Mouse (Mus musculus): ENCODE measurements around the gene Dscaml1. TPM values are rescaled to one million over a fixed set of nuclear protein-coding genes. Genes with fewer than 3 reads are reported as not detected.
A peak's percentile ranks its signal among the peaks of the same experiment; 100 is the strongest.

Dscaml1 gene
- polyA plus RNA-seq, 1 experiment from 2014 or later, result 13.8 TPM

DNA sequence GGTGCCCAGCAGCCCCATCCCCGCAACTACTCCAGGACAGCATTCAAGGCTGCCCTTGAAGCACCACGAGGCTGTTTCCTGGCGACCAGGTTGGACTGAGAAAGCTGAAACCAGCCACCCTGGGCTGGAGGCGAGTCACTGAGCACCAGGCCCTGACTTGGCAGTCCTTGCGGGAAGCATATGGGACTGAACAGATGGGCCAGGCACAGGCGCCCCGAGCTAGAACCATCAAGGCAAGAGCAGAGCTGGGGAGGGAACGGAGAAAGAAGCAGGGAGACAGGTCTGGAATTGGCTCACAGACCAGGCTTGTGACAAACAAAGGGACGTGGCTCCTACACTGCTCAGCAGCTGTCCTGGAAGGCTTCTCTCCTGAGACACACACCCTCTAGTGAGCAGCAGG, 165.9 kb downstream of the Dscaml1 start:
- Histone ChIP-seq H3K4me1 (replicated peaks) (no peaks in the 10 kb centered on the region; the same call in 1 of the 2 replicates), H3K9me3 (no peaks in the 10 kb centered on the region), H3K4me2 (no peak overlapping the region), H3K27me3 (no peaks in the 10 kb centered on the region), H3K27ac (replicated peaks) (peak overlapping the region; percentile 68), H3K36me3 (no peaks in the 10 kb centered on the region), H3K4me3 (no peak overlapping the region), H3K9ac (no peak overlapping the region)
- WGBS, result 60% methylated on average over 9 of the region's 9 CpGs
- ATAC-seq (ENCODE audit: low FRiP score, low read depth), result no peak

DNA sequence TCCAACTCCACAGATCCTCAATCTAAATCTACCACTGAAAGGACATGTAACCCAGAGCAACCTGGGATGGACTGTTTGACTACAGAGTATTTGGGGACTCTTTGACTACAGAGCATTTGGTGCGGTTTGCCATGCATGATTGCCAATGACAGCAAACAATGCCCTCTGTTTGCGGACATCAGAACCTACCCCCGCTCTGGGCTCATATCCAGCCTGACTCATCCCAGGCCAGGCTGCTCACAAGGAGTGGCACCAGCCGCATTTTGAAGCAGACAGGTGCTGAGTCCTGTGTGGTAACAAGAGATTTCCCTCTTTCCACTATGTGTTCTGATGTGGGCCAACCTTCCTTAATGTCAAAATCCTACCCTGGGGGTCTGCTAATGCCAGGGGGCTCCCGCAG, 171.7 kb downstream of the Dscaml1 start:
- Histone ChIP-seq H3K9me3 (no peaks in the 10 kb centered on the region), H3K27me3 (no peaks in the 10 kb centered on the region), H3K4me1 (replicated peaks) (peaks cover 11% of the 10 kb centered on the region), H3K9ac (no peak overlapping the region), H3K36me3 (no peaks in the 10 kb centered on the region), H3K27ac (replicated peaks) (no peak overlapping the region), H3K4me3 (no peak overlapping the region), H3K4me2 (no peak overlapping the region)
- 48% methylated on average over 5 of the region's 5 CpGs for WGBS
- no peak for ATAC-seq (ENCODE audit: low FRiP score, low read depth)

DNA sequence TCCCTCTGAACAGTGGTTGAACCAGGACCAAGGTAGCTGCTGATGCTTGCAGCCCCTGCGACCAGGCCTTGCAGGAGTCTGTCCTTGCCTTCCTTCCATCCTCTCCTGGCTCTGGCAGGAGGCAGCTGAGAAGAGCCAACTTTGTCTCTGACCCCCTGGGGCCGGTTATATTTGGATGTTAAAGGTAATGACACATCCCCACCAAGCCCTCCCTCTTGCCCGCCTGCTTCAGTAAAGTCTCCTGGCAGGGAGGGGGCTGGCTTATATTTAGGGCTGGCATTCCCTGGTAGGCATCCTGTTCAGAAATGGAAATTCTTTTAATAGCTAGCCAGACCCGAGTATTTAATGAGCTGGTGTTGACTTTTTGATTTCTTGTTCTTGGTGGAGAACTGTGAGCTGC, 172.9 kb downstream of the Dscaml1 start:
- WGBS, result 64% methylated on average over 4 of the region's 4 CpGs
- H3K9ac ChIP-seq, result no peak overlapping the region
- H3K4me1 ChIP-seq (replicated peaks), result peaks cover 11% of the 10 kb centered on the region
- H3K4me3 ChIP-seq, result no peak overlapping the region
- ATAC-seq (ENCODE audit: low FRiP score, low read depth), result no peak
- H3K9me3 ChIP-seq, result no peaks in the 10 kb centered on the region
- no peak overlapping the region for H3K4me2 ChIP-seq
- no peaks in the 10 kb centered on the region for H3K27me3 ChIP-seq
- H3K36me3 ChIP-seq, result no peaks in the 10 kb centered on the region
- H3K27ac ChIP-seq (replicated peaks), result no peak overlapping the region

DNA sequence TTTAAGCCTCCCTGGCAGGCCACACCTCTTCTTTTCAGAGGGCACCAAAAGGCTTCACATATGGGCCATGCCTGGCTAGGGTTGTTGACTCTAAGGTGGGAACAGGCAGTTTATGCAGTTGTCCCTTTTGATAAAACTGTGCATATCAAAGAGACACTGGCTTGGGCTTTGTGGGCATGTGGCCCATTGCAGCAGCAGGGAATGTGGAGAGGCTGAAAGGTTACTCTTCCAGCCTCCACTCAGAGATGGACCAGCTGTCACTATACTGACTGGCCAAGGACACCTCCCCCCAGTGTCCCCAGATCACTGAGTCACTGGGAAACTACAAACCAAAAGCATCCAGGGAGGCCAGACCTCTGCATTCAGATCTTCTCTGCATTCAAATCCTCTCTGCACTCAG, 180.9 kb downstream of the Dscaml1 start:
- ATAC-seq (ENCODE audit: low FRiP score, low read depth), result no peak
- no peaks in the 10 kb centered on the region for H3K27me3 ChIP-seq
- no peaks in the 10 kb centered on the region for H3K36me3 ChIP-seq
- peaks cover 38% of the 10 kb centered on the region for H3K4me1 ChIP-seq (replicated peaks)
- no peaks in the 10 kb centered on the region for H3K9me3 ChIP-seq
- H3K4me3 ChIP-seq, result no peak overlapping the region
- H3K4me2 ChIP-seq, result no peak overlapping the region
- H3K27ac ChIP-seq (replicated peaks), result peak overlapping the region; percentile 76
- H3K9ac ChIP-seq, result no peak overlapping the region

DNA sequence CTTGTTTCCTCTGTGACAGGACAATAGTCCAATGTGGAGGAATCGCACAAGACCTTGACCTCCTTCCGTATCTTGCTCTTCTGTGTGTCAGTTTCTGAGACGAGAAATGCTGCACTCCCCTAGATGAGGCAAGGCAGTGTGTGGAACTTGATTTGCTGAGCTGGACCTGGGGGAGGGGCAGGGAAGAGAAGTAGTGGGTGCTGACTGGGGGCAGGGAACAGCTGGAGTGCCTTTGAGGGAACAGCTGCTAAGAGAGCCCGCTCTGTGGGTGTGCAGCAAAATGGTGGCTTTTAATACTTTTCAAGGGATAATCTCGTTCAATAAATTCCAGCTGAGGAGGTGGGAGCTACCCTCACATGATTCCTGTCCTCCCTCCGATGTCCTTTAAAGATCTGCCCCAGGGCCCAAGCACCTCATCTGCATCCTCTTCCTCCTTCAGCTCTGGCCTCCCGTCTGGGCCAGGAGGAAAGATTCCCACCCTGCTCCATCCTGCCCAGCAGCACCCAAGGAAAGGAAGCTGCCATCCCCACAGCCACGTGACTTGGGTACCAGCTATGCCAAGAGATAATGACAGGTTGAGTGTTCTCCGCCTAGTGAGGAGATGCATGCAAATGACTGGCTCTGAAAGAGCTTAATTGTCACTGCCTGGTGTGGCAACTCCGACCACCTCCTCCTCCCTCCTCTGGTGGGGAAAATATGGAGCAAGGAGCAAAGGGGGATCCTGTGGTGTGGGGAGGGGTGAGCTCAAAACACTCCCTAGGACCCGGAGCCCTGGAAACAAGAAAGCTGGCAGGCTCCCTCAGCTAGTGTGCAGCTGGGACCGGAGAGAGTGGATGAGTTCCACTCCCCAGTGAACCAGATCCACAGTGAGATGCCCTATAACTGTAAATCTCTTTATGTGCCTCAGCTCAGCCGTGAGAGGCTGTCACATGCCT, 181.9 kb downstream of the Dscaml1 start:
- peak; percentile 90 for ATAC-seq (ENCODE audit: low FRiP score, low read depth)

DNA sequence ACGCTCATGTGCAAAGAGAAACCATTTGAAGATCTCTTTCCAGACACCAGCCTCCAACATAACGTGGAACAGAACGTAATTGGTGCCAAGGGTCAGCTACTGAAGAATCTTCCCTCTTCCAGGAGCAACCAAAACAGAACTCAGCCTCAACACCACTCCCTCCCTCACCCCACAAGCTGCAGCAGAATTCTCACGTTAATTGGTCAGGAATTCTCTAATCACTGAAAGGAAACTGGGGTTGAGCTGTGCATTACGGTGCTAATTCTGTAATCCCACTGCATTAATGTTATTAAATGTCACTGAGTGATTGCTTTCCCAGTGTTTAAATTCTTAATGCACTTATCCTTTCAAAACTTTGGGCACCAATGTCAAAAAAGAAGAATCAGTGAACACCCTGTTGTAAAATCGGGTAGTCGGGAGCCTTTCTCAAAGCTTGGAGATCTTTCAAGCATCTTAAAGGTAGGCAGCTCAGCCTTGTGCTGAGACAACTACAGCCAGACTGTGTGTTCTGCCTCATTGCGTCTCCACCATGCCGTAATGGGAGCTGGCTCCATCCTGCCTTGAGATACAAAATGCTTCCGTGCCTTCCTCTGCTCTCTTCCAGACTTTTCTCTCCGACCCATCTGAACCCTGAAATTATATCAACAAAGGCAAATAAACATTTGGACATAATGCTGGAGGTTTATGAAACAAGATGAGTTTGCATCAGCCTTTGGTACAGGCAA, 184.1 kb downstream of the Dscaml1 start:
- H3K4me2 ChIP-seq, result no peak overlapping the region
- H3K4me3 ChIP-seq, result no peak overlapping the region
- H3K4me1 ChIP-seq (replicated peaks), result peaks cover 41% of the 10 kb centered on the region
- no peak overlapping the region for H3K27ac ChIP-seq (replicated peaks)
- H3K9me3 ChIP-seq, result no peaks in the 10 kb centered on the region
- H3K9ac ChIP-seq, result no peak overlapping the region
- H3K27me3 ChIP-seq, result no peaks in the 10 kb centered on the region
- 69% methylated on average over 11 of the region's 11 CpGs for WGBS
- no peaks in the 10 kb centered on the region for H3K36me3 ChIP-seq
- ATAC-seq (ENCODE audit: low FRiP score, low read depth), result no peak

More for the DNA sequence above, 181.9 kb downstream of the Dscaml1 start:
- H3K4me3 ChIP-seq, result no peak overlapping the region
- no peaks in the 10 kb centered on the region for H3K27me3 ChIP-seq
- H3K36me3 ChIP-seq, result no peaks in the 10 kb centered on the region
- H3K9ac ChIP-seq, result no peak overlapping the region
- peaks cover 38% of the 10 kb centered on the region for H3K4me1 ChIP-seq (replicated peaks)
- no peak overlapping the region for H3K4me2 ChIP-seq
- peak overlapping the region; percentile 76 for H3K27ac ChIP-seq (replicated peaks)
- H3K9me3 ChIP-seq, result no peaks in the 10 kb centered on the region
- WGBS, result 25% methylated on average over 13 of the region's 13 CpGs

DNA sequence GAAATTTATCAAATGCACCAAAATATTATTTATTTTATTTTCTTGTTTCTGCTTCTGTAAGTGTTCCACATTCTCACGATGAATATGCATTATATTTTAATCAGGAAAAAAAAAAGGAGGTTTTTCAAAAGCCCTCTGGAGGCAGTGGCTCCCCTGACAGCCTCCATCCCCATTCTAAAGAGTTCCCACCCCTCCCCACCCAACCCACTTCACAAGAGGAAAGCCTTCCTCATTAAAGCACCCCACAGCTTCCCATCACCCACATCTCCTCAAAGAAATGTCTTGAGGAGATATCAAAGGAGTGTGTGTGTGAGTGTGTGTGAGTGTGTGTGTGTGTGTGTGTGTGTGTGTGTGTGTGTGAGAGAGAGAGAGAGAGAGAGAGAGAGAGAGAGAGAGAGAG, 188.2 kb downstream of the Dscaml1 start:
- Histone ChIP-seq H3K36me3 (no peaks in the 10 kb centered on the region), H3K27me3 (no peaks in the 10 kb centered on the region), H3K9ac (no peak overlapping the region), H3K4me1 (replicated peaks) (peaks cover 30% of the 10 kb centered on the region), H3K4me2 (no peak overlapping the region), H3K27ac (replicated peaks) (no peak overlapping the region), H3K4me3 (no peak overlapping the region), H3K9me3 (no peaks in the 10 kb centered on the region)
- 65% methylated on average over 1 of the region's 1 CpGs for WGBS
- no peak for ATAC-seq (ENCODE audit: low FRiP score, low read depth)

DNA sequence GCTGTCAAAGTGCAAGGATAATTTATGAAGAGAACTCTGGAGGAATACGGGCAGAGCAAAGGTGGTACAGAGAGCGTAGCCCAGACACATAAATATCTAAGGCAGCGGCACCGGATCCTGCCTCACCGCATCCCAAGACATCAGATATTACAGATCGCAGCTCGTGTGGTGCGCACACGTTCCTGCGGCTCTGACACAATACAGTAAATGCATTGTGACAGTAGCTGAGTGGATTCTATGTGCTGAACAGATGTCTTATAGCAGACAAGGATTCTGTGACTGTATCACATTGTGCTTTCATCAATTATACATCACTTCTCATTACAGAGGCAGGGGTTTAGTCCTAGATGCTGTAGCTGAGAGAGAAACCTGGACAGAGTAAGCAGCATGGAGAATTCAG, 191.5 kb downstream of the Dscaml1 start:
- 62% methylated on average over 10 of the region's 10 CpGs for WGBS
- no peaks in the 10 kb centered on the region for H3K36me3 ChIP-seq
- H3K27ac ChIP-seq (replicated peaks), result peak overlapping the region; percentile 41
- H3K4me2 ChIP-seq, result no peak overlapping the region
- peaks cover 28% of the 10 kb centered on the region for H3K4me1 ChIP-seq (replicated peaks)
- H3K4me3 ChIP-seq, result no peak overlapping the region
- H3K27me3 ChIP-seq, result no peaks in the 10 kb centered on the region
- peak; percentile 19; the same call in 1 of the 2 replicates for ATAC-seq (ENCODE audit: low FRiP score, low read depth)
- no peaks in the 10 kb centered on the region for H3K9me3 ChIP-seq
- no peak overlapping the region for H3K9ac ChIP-seq

DNA sequence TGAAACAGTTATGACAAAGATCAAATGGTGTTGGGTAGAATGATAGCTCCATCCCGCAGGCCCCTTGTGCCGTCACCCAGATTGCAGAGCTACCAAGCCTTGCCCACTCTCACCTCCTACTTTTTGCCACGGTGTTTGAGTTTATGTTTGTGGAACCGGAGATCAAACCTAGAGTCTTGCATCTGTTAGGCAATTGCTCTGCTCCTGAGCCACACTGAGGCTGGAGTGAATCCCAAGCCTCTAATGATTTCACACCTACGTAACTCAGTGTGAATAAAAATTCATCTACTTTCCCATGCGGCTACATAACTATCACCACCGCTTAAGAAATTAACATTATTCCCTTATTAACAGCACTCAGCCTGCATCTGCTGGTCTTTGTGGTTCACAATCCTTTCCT, 192.0 kb downstream of the Dscaml1 start:
- 77% methylated on average over 7 of the region's 7 CpGs for WGBS
- H3K9ac ChIP-seq, result no peak overlapping the region
- H3K4me1 ChIP-seq (replicated peaks), result peaks cover 28% of the 10 kb centered on the region
- H3K4me3 ChIP-seq, result no peak overlapping the region
- H3K36me3 ChIP-seq, result no peaks in the 10 kb centered on the region
- no peak overlapping the region for H3K4me2 ChIP-seq
- H3K27ac ChIP-seq (replicated peaks), result peak overlapping the region; percentile 41; the same call in 1 of the 2 replicates
- H3K27me3 ChIP-seq, result no peaks in the 10 kb centered on the region
- no peak for ATAC-seq (ENCODE audit: low FRiP score, low read depth)
- H3K9me3 ChIP-seq, result no peaks in the 10 kb centered on the region

DNA sequence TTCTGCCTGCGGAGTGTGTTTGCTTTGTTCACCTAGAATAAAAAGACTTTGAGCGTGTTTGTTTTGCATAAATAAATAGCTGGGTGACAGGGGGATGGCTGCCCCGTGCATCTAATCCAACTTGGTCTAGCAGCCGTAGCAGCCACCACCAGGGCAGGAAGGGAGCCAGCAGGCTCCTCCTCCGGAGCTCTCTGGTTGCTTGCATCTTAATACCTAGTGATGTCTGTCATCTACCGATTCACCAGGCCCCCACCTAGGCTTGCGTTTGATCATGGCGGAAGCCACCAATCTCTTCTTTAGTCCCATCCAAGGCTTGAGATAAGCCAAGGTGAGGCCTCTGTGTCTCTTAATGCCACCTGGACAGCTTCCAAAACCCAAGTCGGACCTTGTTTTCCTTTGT, 193.6 kb downstream of the Dscaml1 start:
- peak overlapping the region; percentile 73 for H3K27ac ChIP-seq (replicated peaks)
- H3K9ac ChIP-seq, result no peak overlapping the region
- no peak for ATAC-seq (ENCODE audit: low FRiP score, low read depth)
- no peaks in the 10 kb centered on the region for H3K36me3 ChIP-seq
- H3K4me1 ChIP-seq (replicated peaks), result peaks cover 30% of the 10 kb centered on the region
- H3K4me3 ChIP-seq, result no peak overlapping the region
- no peaks in the 10 kb centered on the region for H3K27me3 ChIP-seq
- H3K9me3 ChIP-seq, result no peaks in the 10 kb centered on the region
- WGBS, result 42% methylated on average over 9 of the region's 9 CpGs
- no peak overlapping the region for H3K4me2 ChIP-seq

DNA sequence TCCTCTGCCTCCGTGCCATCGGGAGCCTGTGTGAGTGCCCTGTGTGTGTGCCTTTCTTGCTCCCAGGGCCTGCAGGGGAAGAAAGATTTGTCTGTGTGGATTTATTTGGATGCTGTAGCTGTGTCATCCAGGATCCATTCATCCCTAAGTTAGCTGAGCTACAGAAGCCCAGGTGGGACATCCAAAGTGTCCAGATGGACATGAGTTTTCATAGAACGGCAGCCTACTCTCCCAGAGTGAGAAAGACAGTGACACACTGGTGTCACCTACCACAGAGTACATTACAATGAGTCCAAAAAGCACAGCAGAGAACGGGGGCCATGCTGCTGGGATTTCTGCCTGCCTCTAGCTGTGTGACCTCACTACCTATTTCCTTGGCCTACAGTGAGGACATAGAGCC, 194.5 kb downstream of the Dscaml1 start:
- Histone ChIP-seq H3K36me3 (no peaks in the 10 kb centered on the region), H3K27me3 (no peaks in the 10 kb centered on the region), H3K4me3 (no peak overlapping the region), H3K4me1 (replicated peaks) (peaks cover 34% of the 10 kb centered on the region), H3K9me3 (no peaks in the 10 kb centered on the region), H3K4me2 (no peak overlapping the region), H3K27ac (replicated peaks) (peak overlapping the region; percentile 73), H3K9ac (no peak overlapping the region)
- 86% methylated on average over 4 of the region's 4 CpGs for WGBS
- ATAC-seq (ENCODE audit: low FRiP score, low read depth), result no peak

DNA sequence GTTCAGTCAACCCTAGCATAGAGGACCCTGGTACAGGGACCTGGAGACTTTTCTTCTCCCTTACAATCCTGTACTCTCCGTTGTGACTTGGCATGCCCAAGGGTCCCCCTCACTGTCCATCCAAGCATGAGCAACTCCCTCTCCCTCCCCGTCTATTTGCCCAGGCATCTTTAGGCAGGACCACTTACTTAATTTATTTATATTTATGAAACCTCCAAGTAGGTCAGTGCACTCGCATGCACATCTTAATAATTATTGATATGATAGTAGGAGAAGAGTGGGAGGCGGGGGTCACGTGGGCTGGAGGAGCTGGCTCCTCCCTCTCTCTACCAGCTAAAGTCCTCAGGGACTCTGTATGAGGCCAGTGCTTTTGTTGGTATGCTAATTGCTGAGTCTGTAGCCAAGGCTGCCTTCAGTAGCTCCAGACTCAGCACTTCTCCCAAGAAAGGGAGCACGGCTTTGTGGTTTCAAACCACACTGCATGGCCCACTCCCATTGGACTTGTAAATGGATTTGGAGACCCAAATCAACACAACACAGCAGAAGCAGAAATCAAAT, 199.5 kb downstream of the Dscaml1 start:
- H3K4me2 ChIP-seq, result no peak overlapping the region
- peak overlapping the region; percentile 65 for H3K27ac ChIP-seq (replicated peaks)
- H3K27me3 ChIP-seq, result no peaks in the 10 kb centered on the region
- no peaks in the 10 kb centered on the region for H3K9me3 ChIP-seq
- no peak overlapping the region for H3K9ac ChIP-seq
- no peaks in the 10 kb centered on the region for H3K36me3 ChIP-seq
- ATAC-seq (ENCODE audit: low FRiP score, low read depth), result peak; percentile 70; the same call in 1 of the 2 replicates
- WGBS, result 26% methylated on average over 6 of the region's 6 CpGs
- no peak overlapping the region for H3K4me3 ChIP-seq
- peaks cover 26% of the 10 kb centered on the region for H3K4me1 ChIP-seq (replicated peaks)
